Mouse (Mus musculus) thymus, adult 2 months (tissue): Measurements from ENCODE around the gene Hoxa10. TPM values are rescaled to one million over a fixed set of nuclear protein-coding genes. Genes with fewer than 3 reads are reported as not detected.

Source experiments
- DNase-seq: peaks from one replicate; pipeline ENCODE4 v3.0.0; 2021
- H3K27ac ChIP-seq: fragments of 200-500 bp; 2 replicates; pipeline ENCODE4 v1.5.1; 2012; ENCODE audit warnings: low read length, control low read depth; ENCODE audit not compliant: control insufficient read depth, insufficient read depth
- H3K27me3 ChIP-seq: fragments of 200-500 bp; 2 replicates; pipeline ENCODE4 v1.6.1; 2012; ENCODE audit warnings: mild to moderate bottlenecking, low read length, moderate library complexity, mixed read lengths; ENCODE audit not compliant: control insufficient read depth, insufficient read depth
- H3K36me3 ChIP-seq: fragments of 200-500 bp; 2 replicates; pipeline ENCODE4 v1.6.1; 2012; ENCODE audit warnings: mild to moderate bottlenecking, low read length, moderate library complexity; ENCODE audit not compliant: control insufficient read depth, insufficient read depth
- H3K4me1 ChIP-seq: fragments of 200-500 bp; replicated peaks from 2 replicates; pipeline ENCODE4 v1.6.1; 2012; ENCODE audit warnings: low read length; ENCODE audit not compliant: control insufficient read depth, insufficient read depth
- H3K4me3 ChIP-seq: fragments of 200-500 bp; 2 replicates; pipeline ENCODE4 v1.5.1; 2012; ENCODE audit warnings: mild to moderate bottlenecking, low read length, control low read depth, moderate library complexity; ENCODE audit not compliant: control insufficient read depth, insufficient read depth
- CTCF ChIP-seq: fragments of 200-500 bp; IDR thresholded peaks from 2 replicates; pipeline ENCODE4 v1.5.1; 2012; ENCODE audit warnings: mild to moderate bottlenecking, control low read depth, low read length, moderate library complexity, borderline replicate concordance; ENCODE audit not compliant: control insufficient read depth, poor library complexity, insufficient read depth; ENCODE audit errors: extremely low read depth
- POLR2A ChIP-seq: fragments of 200-500 bp; IDR thresholded peaks from 2 replicates; pipeline ENCODE4 v1.6.1; 2012; ENCODE audit warnings: mild to moderate bottlenecking, low read length, control low read depth, moderate library complexity; ENCODE audit not compliant: control insufficient read depth, poor library complexity, insufficient read depth; ENCODE audit errors: extremely low read depth
- WGBS: fragments of 180-500 bp; shearing (Covaris S2); methylation state at CpG from one replicate; pipeline ENCODE4 v1.1.7; 2018; 5-methylcytosine and 5-hydroxymethylcytosine counted together
- polyA plus RNA-seq: library from polyadenylated mRNA; depleted of rRNA; stranded (reverse); fragments of >200 nt; gene quantifications from 2 replicates; pipeline ENCODE4 v1.2.3, GENCODE M21; 2012

Hoxa10 gene
- polyA plus RNA-seq, 1 experiment = not detected

GRCm38 (mm10) chr6:52221337-52221992 lies 19.2 kb downstream of the Hoxa10 start, which contains the start of gene Hoxa7:
Gene Hoxa7 (minus strand): TSS chr6:52221854.
- Histone ChIP-seq H3K27ac (no peak within 1 kb of the TSS), H3K27me3 (peaks cover 35% of the 10 kb centered on the region), H3K4me3 (peak within 1 kb of the TSS; percentile 73), H3K36me3 (no peaks in the 10 kb centered on the region), H3K4me1 (peaks cover 11% of the 10 kb centered on the region)
- peak; percentile 96 for TF ChIP-seq CTCF
- no peak for TF ChIP-seq POLR2A
- DNase-seq = peak; percentile 76
- WGBS = under 1% methylated on average over 46 of the region's 46 CpGs

- Histone ChIP-seq H3K4me3 (peak overlapping the region; percentile 73), H3K36me3 (no peaks in the 10 kb centered on the region), H3K27ac (no peak overlapping the region), H3K4me1 (peaks cover 11% of the 10 kb centered on the region), H3K27me3 (peaks cover 31% of the 10 kb centered on the region)
- no peak for DNase-seq
- WGBS = 6% methylated on average over 12 of the region's 12 CpGs
- TF ChIP-seq CTCF (no peak), POLR2A (no peak)
These were observed 19.8 kb downstream of the Hoxa10 start for GRCm38 (mm10) chr6:52220865-52221310.

- no peak for DNase-seq
- TF ChIP-seq POLR2A (no peak), CTCF (no peak)
- Histone ChIP-seq H3K4me1 (peaks cover 11% of the 10 kb centered on the region), H3K27me3 (peaks cover 27% of the 10 kb centered on the region), H3K4me3 (no peak overlapping the region), H3K27ac (no peak overlapping the region), H3K36me3 (no peaks in the 10 kb centered on the region)
- WGBS = 32% methylated on average over 32 of the region's 32 CpGs
These were observed 20.4 kb downstream of the Hoxa10 start for GRCm38 (mm10) chr6:52220003-52220864.

GRCm38 (mm10) chr6:52219234-52219942 lies 21.3 kb downstream of the Hoxa10 start:
- peaks cover 11% of the 10 kb centered on the region for H3K4me1 ChIP-seq
- no peak for DNase-seq
- TF ChIP-seq CTCF (no peak), POLR2A (no peak)
- 87% methylated on average over 9 of the region's 9 CpGs for WGBS
- no peak overlapping the region for H3K4me3 ChIP-seq
- peaks cover 25% of the 10 kb centered on the region for H3K27me3 ChIP-seq
- H3K27ac ChIP-seq = no peak overlapping the region
- H3K36me3 ChIP-seq = no peaks in the 10 kb centered on the region

GRCm38 (mm10) chr6:52218643-52219215 lies 21.9 kb downstream of the Hoxa10 start:
- H3K36me3 ChIP-seq = no peaks in the 10 kb centered on the region
- peaks cover 25% of the 10 kb centered on the region for H3K27me3 ChIP-seq
- no peak for TF ChIP-seq CTCF
- no peak for TF ChIP-seq POLR2A
- no peak for DNase-seq
- no peak overlapping the region for H3K27ac ChIP-seq
- WGBS = 64% methylated on average over 14 of the region's 14 CpGs
- no peak overlapping the region for H3K4me3 ChIP-seq
- peaks cover 11% of the 10 kb centered on the region for H3K4me1 ChIP-seq

GRCm38 (mm10) chr6:52217895-52218642 lies 22.6 kb downstream of the Hoxa10 start:
- H3K4me1 ChIP-seq = peaks cover 12% of the 10 kb centered on the region
- no peak for DNase-seq
- H3K36me3 ChIP-seq = no peaks in the 10 kb centered on the region
- peak overlapping the region; percentile 58 for H3K4me3 ChIP-seq
- no peak for TF ChIP-seq CTCF
- TF ChIP-seq POLR2A = no peak
- no peak overlapping the region for H3K27ac ChIP-seq
- 27% methylated on average over 23 of the region's 23 CpGs for WGBS
- H3K27me3 ChIP-seq = peaks cover 27% of the 10 kb centered on the region
